Mouse (Mus musculus) stomach, postnatal 0 days (tissue): ENCODE measurements around the gene Myh4.

ENCODE experiments used
- CTCF ChIP-seq: IDR thresholded peaks from 2 replicates; pipeline ENCODE4 v1.5.1; 2016; ENCODE audit warnings: antibody characterized with exemption, low read depth, mild to moderate bottlenecking, moderate library complexity
- EP300 ChIP-seq: optimal IDR thresholded peaks from 2 replicates; pipeline ENCODE3; 2016; ENCODE audit warnings: antibody characterized with exemption

- TF ChIP-seq CTCF: no peak
- no peak for TF ChIP-seq EP300
These were observed 23.1 kb downstream of the Myh4 start for GRCm38 (mm10) chr11:67260956-67261355.
